Mouse (Mus musculus) gonadal fat pad, adult 2 months (tissue): ENCODE measurements at regions not wholly inside any gene's neighbourhood (a gene's known extent, or its start where the extent isn't known, plus 50 kb on each side); places are given as distances from the start of the nearest gene placed in this dataset.

Source experiments
- DNase-seq: peaks from one replicate; pipeline ENCODE4 v3.0.0-alpha.2; 2012; ENCODE audit warnings: low read depth

- DNase-seq: no peak
Measured at GRCm38 (mm10) chr3:50939602-50940001, 284.6 kb upstream of the Noct start.

- DNase-seq: no peak
Measured at GRCm38 (mm10) chr3:50940656-50941055, 283.6 kb upstream of the Noct start.

- no peak for DNase-seq
Measured at GRCm38 (mm10) chr3:50953456-50953855, 270.8 kb upstream of the Noct start.

GRCm38 (mm10) chr3:50970386-50970785 lies 253.9 kb upstream of the Noct start:
- DNase-seq: no peak

- no peak for DNase-seq
Measured at GRCm38 (mm10) chr3:50973081-50973480, 251.2 kb upstream of the Noct start.

- DNase-seq: no peak
Measured at GRCm38 (mm10) chr3:50976141-50976780, 248.0 kb upstream of the Noct start.

- no peak for DNase-seq
Measured at GRCm38 (mm10) chr3:50976818-50977217, 247.4 kb upstream of the Noct start.

- DNase-seq: no peak
Measured at GRCm38 (mm10) chr3:50978636-50979035, 245.6 kb upstream of the Noct start.

- no peak for DNase-seq
Measured at GRCm38 (mm10) chr3:50979592-50979991, 244.7 kb upstream of the Noct start.

GRCm38 (mm10) chr3:50981751-50982150 lies 242.5 kb upstream of the Noct start:
- no peak for DNase-seq

- DNase-seq: no peak
Measured at GRCm38 (mm10) chr3:50982649-50983048, 241.6 kb upstream of the Noct start.

- DNase-seq: no peak
Measured at GRCm38 (mm10) chr3:50983126-50983525, 241.1 kb upstream of the Noct start.

GRCm38 (mm10) chr3:50983962-50984765 lies 240.1 kb upstream of the Noct start:
- no peak for DNase-seq

GRCm38 (mm10) chr3:50987821-50988220 lies 236.4 kb upstream of the Noct start:
- no peak for DNase-seq

GRCm38 (mm10) chr3:50990810-50991209 lies 233.4 kb upstream of the Noct start:
- no peak for DNase-seq

- DNase-seq: no peak
Measured at GRCm38 (mm10) chr3:50992581-50993313, 231.5 kb upstream of the Noct start.

GRCm38 (mm10) chr3:50999745-51000144 lies 224.5 kb upstream of the Noct start:
- DNase-seq: peak; percentile 1

- no peak for DNase-seq
Measured at GRCm38 (mm10) chr3:51000938-51001337, 223.3 kb upstream of the Noct start.

GRCm38 (mm10) chr3:51002662-51003061 lies 221.6 kb upstream of the Noct start:
- no peak for DNase-seq

- DNase-seq: no peak
Measured at GRCm38 (mm10) chr3:51003506-51004170, 220.6 kb upstream of the Noct start.

GRCm38 (mm10) chr3:51004216-51004615 lies 220.0 kb upstream of the Noct start:
- DNase-seq: no peak

GRCm38 (mm10) chr3:51009098-51009497 lies 215.1 kb upstream of the Noct start:
- DNase-seq: no peak
